Mouse (Mus musculus): Measurements from ENCODE around the gene Alkbh6. TPM values are rescaled to one million over a fixed set of nuclear protein-coding genes. Genes with fewer than 3 reads are reported as not detected.

Gene Alkbh6
- total RNA-seq, 2 experiments from 2014 or later: 65.7 to 71.4 TPM

DNA sequence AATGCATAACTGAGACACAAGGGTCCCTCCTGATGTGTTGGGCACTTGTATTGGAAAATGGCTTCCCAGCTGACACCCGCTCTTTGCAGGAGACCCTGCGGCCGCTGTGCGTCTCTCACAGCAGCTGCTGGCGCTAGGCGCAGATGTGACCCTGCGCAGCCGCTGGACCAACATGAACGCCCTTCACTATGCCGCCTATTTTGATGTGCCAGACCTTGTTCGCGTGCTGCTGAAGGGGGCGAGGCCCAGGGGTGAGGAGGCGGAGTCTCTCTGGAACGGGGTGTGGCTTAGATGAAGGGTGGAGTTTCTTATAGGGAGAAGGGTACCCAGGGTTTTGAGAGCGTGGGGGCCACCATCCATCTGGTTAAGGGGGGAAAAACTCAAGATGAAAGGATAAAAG lies 11.3 kb upstream of the Alkbh6 start:
- no peak overlapping the region for H3K4me3 ChIP-seq
- no peak overlapping the region for H3K27ac ChIP-seq
- intact Hi-C loops (cut with DNase I): no loop called here
- no peak for DNase-seq (ENCODE audit: extremely low spot score in 1 of 2, low spot score in 2 of 2)
- TF ChIP-seq CTCF (IDR thresholded peaks at IDR 0.05): no peak

DNA sequence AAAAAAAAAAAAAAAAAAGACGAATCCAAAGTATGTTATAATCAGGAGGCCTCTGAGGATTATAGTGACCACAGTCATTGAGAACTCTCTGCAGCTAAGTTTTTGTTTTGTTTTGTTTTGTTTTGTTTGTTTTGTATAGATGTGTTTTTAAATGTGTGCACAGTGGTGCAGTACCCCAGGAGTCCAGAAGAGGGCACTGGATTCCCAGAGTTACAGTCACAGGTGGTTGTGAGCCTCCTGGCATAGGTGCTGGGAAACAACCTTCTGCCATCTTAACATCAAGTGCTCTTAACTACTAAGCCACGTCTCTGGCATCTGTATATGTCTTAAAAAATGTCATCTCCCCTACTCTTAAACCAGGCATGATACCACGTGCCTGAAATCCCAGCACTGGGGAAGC lies 7.6 kb upstream of the Alkbh6 start:
- Histone ChIP-seq H3K27ac (no peak overlapping the region), H3K4me3 (no peak overlapping the region)
- intact Hi-C loops (cut with DNase I): no loop called here
- DNase-seq (ENCODE audit: extremely low spot score in 1 of 2, low spot score in 2 of 2): no peak
- TF ChIP-seq CTCF (IDR thresholded peaks at IDR 0.05): peak; percentile 75

DNA sequence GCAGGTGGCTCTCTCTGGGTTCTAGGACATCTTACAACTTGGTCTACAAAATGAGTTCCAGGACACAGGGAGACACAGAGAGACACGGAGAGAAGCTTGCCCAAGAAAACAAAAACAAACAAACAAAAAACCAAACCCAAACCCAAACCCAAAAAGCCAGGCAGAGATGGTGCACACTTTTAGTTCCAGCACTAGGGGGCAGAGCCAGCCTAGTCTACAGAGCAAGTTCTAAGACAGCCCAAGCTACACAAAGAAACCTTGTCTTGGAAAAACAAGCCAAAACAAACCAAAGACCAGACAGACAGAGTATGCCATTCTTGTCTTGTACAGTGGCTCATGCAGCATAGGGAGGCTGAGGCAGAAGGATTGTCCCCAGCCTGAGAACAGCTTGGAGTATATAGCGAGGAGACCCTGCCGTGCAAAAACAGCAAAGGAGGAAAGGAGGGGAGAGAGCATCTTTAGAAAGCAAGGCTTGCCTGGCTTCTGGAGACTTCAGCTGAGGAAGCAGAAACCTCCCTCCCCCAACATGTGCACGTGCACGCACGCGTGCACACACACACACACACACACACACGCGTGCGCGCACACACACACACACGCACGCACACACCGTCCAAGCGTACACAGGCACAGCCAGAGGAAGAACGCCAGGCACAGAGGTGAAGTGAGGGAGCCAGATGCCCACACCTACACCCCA lies 2.3 kb upstream of the Alkbh6 start:
- no peak overlapping the region for H3K4me3 ChIP-seq
- no peak for DNase-seq (ENCODE audit: extremely low spot score in 1 of 2, low spot score in 2 of 2)
- TF ChIP-seq CTCF (IDR thresholded peaks at IDR 0.05): peak; percentile 58
- intact Hi-C loops (cut with DNase I): no loop called here
- no peak overlapping the region for H3K27ac ChIP-seq

DNA sequence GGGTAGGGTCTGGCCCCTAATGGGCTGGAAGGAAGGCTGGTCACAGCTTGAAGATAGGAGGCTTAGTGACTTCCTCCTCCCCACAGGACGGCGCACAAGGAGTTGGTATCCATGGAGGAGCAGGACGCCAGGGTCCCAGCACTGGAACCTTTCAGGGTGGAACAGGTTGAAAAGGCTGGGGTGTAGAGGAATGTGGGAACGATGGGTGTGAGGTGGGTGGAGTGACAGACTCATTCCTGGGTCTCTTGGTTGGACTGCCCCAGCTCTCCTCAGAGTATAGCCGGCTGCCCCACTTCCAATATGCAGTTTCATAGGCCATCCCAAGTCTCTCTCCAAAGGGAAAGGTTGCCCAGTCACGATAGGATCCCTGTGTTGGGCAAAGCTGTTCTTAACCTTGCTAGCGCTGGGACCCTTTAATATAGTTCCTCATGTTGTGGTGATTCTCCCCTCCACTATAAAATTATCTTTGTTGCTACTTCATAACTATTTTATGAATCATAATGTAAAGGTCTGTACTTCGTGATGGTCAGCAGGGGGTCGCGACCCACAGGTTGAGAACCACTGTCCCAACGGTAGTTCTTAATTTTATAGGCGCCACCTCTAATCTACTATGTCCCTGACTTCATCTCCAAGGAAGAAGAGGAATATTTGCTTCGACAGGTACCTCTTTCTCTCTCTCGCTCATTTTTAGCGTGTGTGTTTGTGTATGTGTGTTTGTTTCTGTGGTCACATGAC lies 1.0 kb downstream of the Alkbh6 start:
- H3K4me3 ChIP-seq: peak overlapping the region; percentile 72
- no peak for DNase-seq (ENCODE audit: extremely low spot score in 1 of 2, low spot score in 2 of 2)
- TF ChIP-seq CTCF (IDR thresholded peaks at IDR 0.05): no peak
- H3K27ac ChIP-seq: no peak overlapping the region
- intact Hi-C loops (cut with DNase I): no loop called here

DNA sequence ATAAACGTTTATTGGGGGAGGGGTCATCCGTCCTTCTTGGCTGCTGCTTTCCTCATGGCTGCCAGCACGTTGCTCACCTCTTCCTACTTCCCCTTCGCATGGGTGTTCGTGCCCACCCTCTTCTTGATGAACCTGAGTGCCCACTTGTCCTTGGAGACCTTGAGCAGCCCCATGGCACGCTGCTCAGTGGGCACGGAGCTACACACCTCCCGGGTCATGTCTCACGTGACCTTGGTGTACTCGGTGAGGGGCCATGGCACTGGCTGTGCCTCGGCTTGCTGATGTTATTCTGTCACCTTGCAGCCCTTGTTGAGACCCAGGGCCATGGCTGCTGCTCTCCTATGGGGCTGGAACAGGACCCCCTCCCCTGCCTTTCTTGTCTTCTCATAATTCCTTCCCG lies 1.6 kb downstream of the Alkbh6 start:
- no peak for DNase-seq (ENCODE audit: extremely low spot score in 1 of 2, low spot score in 2 of 2)
- no peak for TF ChIP-seq CTCF (IDR thresholded peaks at IDR 0.05)
- intact Hi-C loops (cut with DNase I): no loop called here

DNA sequence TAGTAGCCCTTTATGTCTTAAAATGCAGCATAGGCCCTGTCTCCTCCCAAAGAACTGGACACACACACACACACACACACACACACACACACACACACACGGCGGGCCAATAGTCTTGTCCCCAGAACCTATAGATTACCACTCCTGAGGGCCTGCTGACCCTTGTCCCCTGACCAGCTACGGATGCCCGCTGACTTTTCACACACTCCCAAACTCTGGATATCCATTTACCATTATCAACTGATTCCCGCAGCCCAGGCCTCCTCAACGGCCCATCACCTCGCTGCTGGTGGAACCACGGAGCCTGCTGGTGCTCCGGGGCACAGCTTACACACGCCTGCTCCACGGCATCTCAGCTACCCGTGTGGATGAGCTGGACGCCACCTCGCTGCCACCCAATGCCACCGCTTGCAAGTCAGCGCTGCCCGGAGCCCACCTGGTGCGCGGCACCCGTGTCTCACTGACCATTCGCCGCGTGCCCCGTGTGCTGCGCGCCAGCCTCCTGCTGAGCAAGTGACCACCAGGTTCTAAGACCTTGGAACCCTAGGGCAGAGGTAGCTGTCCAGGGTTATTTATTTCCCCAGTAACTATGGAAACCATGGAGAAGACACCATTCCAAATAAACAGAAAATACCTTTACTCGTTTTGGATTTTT lies 5.3 kb downstream of the Alkbh6 start:
- no peak for TF ChIP-seq CTCF (IDR thresholded peaks at IDR 0.05)
- intact Hi-C loops (cut with DNase I): no loop called here

More for the DNA sequence above, 1.6 kb downstream of the Alkbh6 start:
- Histone ChIP-seq H3K4me3 (no peak overlapping the region), H3K27ac (no peak overlapping the region)

DNA sequence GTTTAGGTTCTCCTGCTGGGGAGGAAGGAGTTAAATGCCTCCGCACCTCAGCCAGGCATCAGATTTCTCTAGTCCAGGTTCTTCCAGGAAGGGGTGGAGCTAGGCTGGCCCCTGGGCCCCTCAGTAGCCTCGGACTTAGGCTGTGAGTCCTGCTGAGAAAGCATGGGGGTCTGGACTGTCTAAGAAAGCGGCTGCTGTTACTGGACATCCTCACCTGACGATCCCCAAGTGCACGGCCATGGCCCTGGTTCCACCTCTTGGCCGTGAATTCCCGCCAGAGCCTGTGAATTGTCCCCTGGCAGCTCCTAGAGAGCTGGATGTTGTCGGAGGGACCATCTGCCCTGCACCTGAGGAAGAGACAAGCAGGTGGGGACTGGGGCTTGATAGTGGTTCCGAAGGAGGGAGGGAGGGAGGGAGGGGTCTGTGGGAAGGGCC lies 6.2 kb downstream of the Alkbh6 start, which contains the start of gene Syne4:
Syne4 (plus strand) TSS at position 87 of the 435 bp plus-strand sequence.
- no peak for TF ChIP-seq CTCF (IDR thresholded peaks at IDR 0.05)
- Histone ChIP-seq H3K27ac (no peak within 1 kb of the TSS), H3K4me3 (no peak within 1 kb of the TSS)
- intact Hi-C loops (cut with DNase I): no loop called here
- no peak for DNase-seq (ENCODE audit: extremely low spot score in 1 of 2, low spot score in 2 of 2)

More for the DNA sequence above, 5.3 kb downstream of the Alkbh6 start:
- Histone ChIP-seq H3K4me3 (no peak overlapping the region), H3K27ac (no peak overlapping the region)
- DNase-seq (ENCODE audit: extremely low spot score in 1 of 2, low spot score in 2 of 2): no peak

DNA sequence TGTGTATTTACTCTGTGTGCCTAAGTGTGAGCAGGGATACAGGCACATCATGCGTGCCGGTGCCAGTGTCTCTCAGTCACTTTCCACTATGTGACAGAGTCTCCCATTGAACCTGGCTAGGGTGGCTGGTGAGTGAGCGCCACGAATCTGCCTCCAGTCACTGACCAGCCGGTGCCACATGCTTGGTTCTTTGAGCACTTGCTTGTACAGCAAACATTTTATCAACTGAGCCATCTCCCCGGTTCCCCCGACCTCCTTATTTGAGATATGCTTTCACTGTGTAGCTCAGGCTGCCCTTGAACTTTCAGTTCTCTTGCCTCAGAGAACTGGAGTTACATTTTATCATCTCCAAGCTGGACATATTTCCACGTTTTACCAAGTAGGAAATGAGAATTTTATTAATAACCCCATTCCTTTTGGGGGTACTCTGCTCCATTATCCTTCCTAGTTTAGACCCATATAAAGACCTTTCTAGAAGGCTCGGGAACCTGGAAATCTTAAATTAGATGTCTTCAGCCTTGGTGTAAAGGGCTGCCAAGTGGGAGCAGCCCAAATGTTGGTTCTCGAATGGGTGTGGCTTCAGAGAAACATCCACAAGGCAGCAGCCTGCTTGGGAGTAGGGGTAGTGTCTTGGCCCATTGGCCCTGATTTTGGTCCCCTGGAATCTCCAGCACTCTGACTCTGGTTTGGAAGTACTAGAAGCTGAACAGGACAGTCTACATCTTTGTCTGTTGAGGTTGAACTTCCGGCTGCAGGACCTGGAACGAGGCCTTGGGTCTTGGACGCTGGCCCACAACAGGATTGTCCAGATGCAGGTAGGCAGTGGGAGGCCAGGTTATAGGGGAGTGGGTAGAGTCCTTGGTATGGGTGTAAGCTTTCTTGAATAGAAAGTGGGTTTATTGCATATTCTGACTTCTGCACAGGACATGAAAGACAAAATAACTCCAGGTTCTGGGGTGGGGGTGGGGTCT lies 7.3 kb downstream of the Alkbh6 start:
- no peak for DNase-seq (ENCODE audit: extremely low spot score in 1 of 2, low spot score in 2 of 2)
- TF ChIP-seq CTCF (IDR thresholded peaks at IDR 0.05): no peak
- H3K4me3 ChIP-seq: no peak overlapping the region
- intact Hi-C loops (cut with DNase I): no loop called here
- H3K27ac ChIP-seq: no peak overlapping the region

DNA sequence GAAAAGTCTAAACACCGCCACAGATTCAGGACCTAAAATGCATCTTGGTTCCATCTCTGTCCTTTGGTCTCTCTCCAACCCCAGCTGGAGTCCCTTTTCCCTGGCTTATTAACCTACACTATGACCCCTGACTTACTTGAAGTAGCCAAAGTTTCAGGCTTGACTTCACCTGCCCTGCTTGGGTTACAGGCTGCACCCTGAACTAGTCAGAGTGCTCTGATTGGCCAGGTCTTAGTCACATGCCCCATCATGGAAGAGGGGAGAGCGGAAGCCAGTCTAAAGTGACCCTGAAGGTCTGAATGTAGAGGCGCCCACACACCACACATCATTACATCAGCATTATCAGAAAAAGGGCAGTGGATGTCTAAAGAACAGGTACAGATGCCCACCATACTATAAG lies 9.6 kb downstream of the Alkbh6 start:
- intact Hi-C loops (cut with DNase I): no loop called here
- no peak for TF ChIP-seq CTCF (IDR thresholded peaks at IDR 0.05)

DNA sequence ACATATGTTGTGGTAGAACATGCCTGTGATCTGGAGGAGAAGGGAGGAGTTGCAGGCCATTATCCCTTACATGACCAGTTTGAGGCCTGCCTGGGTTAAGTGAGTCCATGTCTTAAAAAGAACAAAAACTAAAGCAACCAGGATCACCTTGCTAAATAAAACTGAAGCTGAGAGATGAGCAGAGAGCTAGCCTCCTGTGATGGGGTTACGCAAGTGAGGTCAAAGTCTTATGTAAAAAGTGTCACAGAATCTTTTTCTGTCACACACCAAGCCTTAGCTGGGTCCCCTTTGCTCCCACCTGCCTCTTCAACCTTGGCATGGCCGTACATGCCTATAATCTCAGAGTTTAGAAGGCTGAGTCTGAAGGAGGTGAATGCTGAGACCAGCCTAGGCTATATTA lies 12.4 kb downstream of the Alkbh6 start:
- intact Hi-C loops (cut with DNase I): no loop called here
- no peak for DNase-seq (ENCODE audit: extremely low spot score in 1 of 2, low spot score in 2 of 2)
- H3K4me3 ChIP-seq: peak overlapping the region; percentile 98
- peak overlapping the region; percentile 93; the same call in 1 of the 2 replicates for H3K27ac ChIP-seq
- no peak for TF ChIP-seq CTCF (IDR thresholded peaks at IDR 0.05)

More for the DNA sequence above, 9.6 kb downstream of the Alkbh6 start:
- no peak overlapping the region for H3K4me3 ChIP-seq
- H3K27ac ChIP-seq: no peak overlapping the region
- no peak for DNase-seq (ENCODE audit: extremely low spot score in 1 of 2, low spot score in 2 of 2)

All from left cerebral cortex, adult 2 months (tissue).